Mouse (Mus musculus) liver, embryonic 15.5 days (tissue): ENCODE results near the gene Abca9. TPM values are rescaled to one million over a fixed set of nuclear protein-coding genes. Genes with fewer than 3 reads are reported as not detected.

Experiments
- ATAC-seq: fragments of 200-750 bp; cut with Nextera tagmentation; 2 replicates; pipeline ENCODE4 v1.8.0; 2017; ENCODE audit warnings: moderate number of reproducible peaks, mild to moderate bottlenecking, moderate library complexity; ENCODE audit not compliant: insufficient read depth
- H3K27ac ChIP-seq: fragments of 300-500 bp; sonication (generic); replicated peaks from 2 replicates; pipeline ENCODE4 v1.5.1; 2015; ENCODE audit warnings: mild to moderate bottlenecking, inconsistent platforms
- H3K27me3 ChIP-seq: fragments of 300-500 bp; sonication (generic); 2 replicates; pipeline ENCODE4 v1.6.1; 2015; ENCODE audit warnings: mild to moderate bottlenecking, inconsistent platforms
- H3K36me3 ChIP-seq: fragments of 300-500 bp; sonication (generic); replicated peaks from 2 replicates; pipeline ENCODE4 v1.6.1; 2015; ENCODE audit warnings: moderate library complexity, mild to moderate bottlenecking, inconsistent platforms
- H3K4me1 ChIP-seq: fragments of 300-500 bp; sonication (generic); replicated peaks from 2 replicates; pipeline ENCODE4 v1.6.1; 2015; ENCODE audit warnings: inconsistent platforms
- H3K4me2 ChIP-seq: fragments of 300-500 bp; sonication (generic); 2 replicates; pipeline ENCODE4 v1.6.1; 2015; ENCODE audit warnings: moderate library complexity, mild to moderate bottlenecking, inconsistent platforms
- H3K4me3 ChIP-seq: fragments of 300-500 bp; sonication (generic); replicated peaks from 2 replicates; pipeline ENCODE4 v1.5.1; 2015; ENCODE audit warnings: mild to moderate bottlenecking, inconsistent platforms
- H3K9ac ChIP-seq: fragments of 300-500 bp; sonication (generic); 2 replicates; pipeline ENCODE4 v1.6.1; 2015; ENCODE audit warnings: moderate library complexity, mild to moderate bottlenecking, inconsistent platforms
- H3K9me3 ChIP-seq: fragments of 300-500 bp; sonication (generic); replicated peaks from 2 replicates; pipeline ENCODE4 v1.6.1; 2016; ENCODE audit warnings: inconsistent platforms
- WGBS: fragments of 180-500 bp; shearing (Covaris S2); methylation state at CpG from one replicate; pipeline ENCODE4 v1.1.7; 2015; ENCODE audit warnings: mixed read lengths; ENCODE audit not compliant: insufficient replicate concordance; 5-methylcytosine and 5-hydroxymethylcytosine counted together
- polyA plus RNA-seq: library from polyadenylated mRNA; unstranded; fragments of >200 nt; fragmentation: Nextera tagmentation; extraction: Ambion mirVana; gene quantifications from 2 replicates; pipeline ENCODE4 v1.2.1, GENCODE M21; 2015

Abca9 gene
- polyA plus RNA-seq, 1 experiment from 2014 or later, result 1.1 TPM

GRCm38 (mm10) chr11:110061032-110061431, 107.0 kb downstream of the Abca9 start:
- H3K4me1 ChIP-seq, result no peaks in the 10 kb centered on the region
- ATAC-seq, result no peak
- H3K9me3 ChIP-seq, result no peaks in the 10 kb centered on the region
- H3K36me3 ChIP-seq, result no peaks in the 10 kb centered on the region
- no peak overlapping the region for H3K9ac ChIP-seq
- H3K4me2 ChIP-seq, result no peak overlapping the region
- H3K4me3 ChIP-seq, result no peak overlapping the region
- WGBS, result 51% methylated on average over 4 of the region's 4 CpGs
- H3K27me3 ChIP-seq, result no peaks in the 10 kb centered on the region
- H3K27ac ChIP-seq, result no peak overlapping the region

GRCm38 (mm10) chr11:110060127-110060526, 107.9 kb downstream of the Abca9 start:
- H3K27ac ChIP-seq, result no peak overlapping the region
- H3K4me3 ChIP-seq, result no peak overlapping the region
- H3K27me3 ChIP-seq, result no peaks in the 10 kb centered on the region
- H3K9ac ChIP-seq, result no peak overlapping the region
- 44% methylated on average over 2 of the region's 2 CpGs for WGBS
- ATAC-seq, result no peak; the same call in 1 of the 2 replicates
- no peaks in the 10 kb centered on the region for H3K4me1 ChIP-seq
- H3K36me3 ChIP-seq, result no peaks in the 10 kb centered on the region
- H3K4me2 ChIP-seq, result no peak overlapping the region
- no peaks in the 10 kb centered on the region for H3K9me3 ChIP-seq

- Histone ChIP-seq H3K4me3 (no peak overlapping the region), H3K9me3 (no peaks in the 10 kb centered on the region), H3K27me3 (no peaks in the 10 kb centered on the region), H3K27ac (no peak overlapping the region), H3K4me1 (no peaks in the 10 kb centered on the region), H3K36me3 (no peaks in the 10 kb centered on the region), H3K4me2 (no peak overlapping the region), H3K9ac (no peak overlapping the region)
- WGBS, result 55% methylated on average over 3 of the region's 3 CpGs
- ATAC-seq, result no peak
Measured at GRCm38 (mm10) chr11:110053681-110054080, 114.3 kb downstream of the Abca9 start.

Other genes starting within 250 kb of the Abca9 start
- gene Abca8b, start 172.4 kb downstream of the Abca9 start, polyA plus RNA-seq, result 6.4 and 7.8 TPM in 2 replicates
- 1.6 and 3.8 TPM in 2 replicates for gene Abca8a, start 72.2 kb downstream of the Abca9 start, polyA plus RNA-seq
- 6.3 and 6.9 TPM in 2 replicates for gene Abca6, start 83.6 kb upstream of the Abca9 start, polyA plus RNA-seq
- 0.55 and 0.86 TPM in 2 replicates for gene Abca5, start 169.5 kb upstream of the Abca9 start, polyA plus RNA-seq
- 4.9 and 5.0 TPM in 2 replicates for gene Map2k6, start 230.9 kb upstream of the Abca9 start, polyA plus RNA-seq